Mouse (Mus musculus): ENCODE measurements around the gene Ly9. TPM values are rescaled to one million over a fixed set of nuclear protein-coding genes. Genes with fewer than 3 reads are reported as not detected.
A peak's percentile ranks its signal among the peaks of the same experiment; 100 is the strongest.

The Ly9 gene
- polyA plus RNA-seq, 1 experiment from 2014 or later = 0.07 TPM

- Histone ChIP-seq H3K9me3 (no peaks in the 10 kb centered on the region), H3K27me3 (replicated peaks; ENCODE audit: low read depth, poor library complexity, severe bottlenecking) (no peaks in the 10 kb centered on the region), H3K4me1 (peaks cover 7% of the 10 kb centered on the region; the same call in 1 of the 2 replicates), H3K36me3 (replicated peaks) (no peaks in the 10 kb centered on the region), H3K27ac (replicated peaks) (no peak overlapping the region), H3K4me3 (no peak overlapping the region)
- WGBS = 79% methylated on average over 4 of the region's 4 CpGs
- DNase-seq (ENCODE audit: low spot score) = no peak
These were observed 41.3 kb downstream of the Ly9 start for GRCm38 (mm10) chr1:171565888-171566287.

DNA sequence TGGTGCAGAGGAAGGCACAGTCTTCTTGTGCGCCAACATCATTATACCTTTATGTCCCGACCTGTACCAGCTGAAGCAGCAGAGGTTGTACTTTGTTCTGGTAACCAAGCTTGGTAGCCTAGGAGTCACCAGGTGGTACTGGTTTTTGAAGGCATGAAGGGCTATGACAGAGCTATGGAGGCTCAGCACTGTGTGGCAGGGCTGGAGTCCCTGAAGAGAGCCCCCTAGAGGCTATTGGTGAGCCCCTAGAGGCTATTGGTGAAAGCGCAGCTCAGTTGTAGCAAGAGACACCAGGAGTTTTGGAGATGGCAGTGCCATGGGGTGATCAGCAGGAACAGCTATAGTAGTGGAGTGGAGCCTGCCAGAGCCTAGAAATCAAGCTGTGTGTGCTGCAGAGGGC lies 43.0 kb downstream of the Ly9 start:
- WGBS = 54% methylated on average over 3 of the region's 3 CpGs
- no peaks in the 10 kb centered on the region for H3K9me3 ChIP-seq

GRCm38 (mm10) chr1:171563042-171563441 lies 44.2 kb downstream of the Ly9 start:
- 86% methylated on average over 2 of the region's 2 CpGs for WGBS
- H3K27ac ChIP-seq (replicated peaks) = no peak overlapping the region
- H3K4me1 ChIP-seq = peaks cover 7% of the 10 kb centered on the region; the same call in 1 of the 2 replicates
- H3K9me3 ChIP-seq = no peaks in the 10 kb centered on the region
- H3K27me3 ChIP-seq (replicated peaks; ENCODE audit: low read depth, poor library complexity, severe bottlenecking) = no peaks in the 10 kb centered on the region
- H3K4me3 ChIP-seq = no peak overlapping the region
- DNase-seq (ENCODE audit: low spot score) = no peak
- no peaks in the 10 kb centered on the region for H3K36me3 ChIP-seq (replicated peaks)

More for the DNA sequence above, 43.0 kb downstream of the Ly9 start:
- Histone ChIP-seq H3K36me3 (replicated peaks) (no peaks in the 10 kb centered on the region), H3K4me3 (no peak overlapping the region), H3K27me3 (replicated peaks; ENCODE audit: low read depth, poor library complexity, severe bottlenecking) (no peaks in the 10 kb centered on the region), H3K27ac (replicated peaks) (no peak overlapping the region), H3K4me1 (peaks cover 7% of the 10 kb centered on the region; the same call in 1 of the 2 replicates)
- DNase-seq (ENCODE audit: low spot score) = peak; percentile 47

GRCm38 (mm10) chr1:171561639-171562225 lies 45.5 kb downstream of the Ly9 start:
- DNase-seq (ENCODE audit: low spot score) = no peak
- H3K4me1 ChIP-seq = peaks cover 7% of the 10 kb centered on the region; the same call in 1 of the 2 replicates
- H3K27ac ChIP-seq (replicated peaks) = no peak overlapping the region
- WGBS = 77% methylated on average over 8 of the region's 11 CpGs
- no peaks in the 10 kb centered on the region for H3K36me3 ChIP-seq (replicated peaks)
- H3K9me3 ChIP-seq = no peaks in the 10 kb centered on the region
- no peaks in the 10 kb centered on the region for H3K27me3 ChIP-seq (replicated peaks; ENCODE audit: low read depth, poor library complexity, severe bottlenecking)
- H3K4me3 ChIP-seq = no peak overlapping the region

- Histone ChIP-seq H3K4me1 (peaks cover 7% of the 10 kb centered on the region; the same call in 1 of the 2 replicates), H3K27ac (replicated peaks) (no peak overlapping the region), H3K36me3 (replicated peaks) (no peaks in the 10 kb centered on the region), H3K27me3 (replicated peaks; ENCODE audit: low read depth, poor library complexity, severe bottlenecking) (no peaks in the 10 kb centered on the region), H3K4me3 (no peak overlapping the region), H3K9me3 (no peaks in the 10 kb centered on the region)
- 89% methylated on average over 1 of the region's 1 CpGs for WGBS
- DNase-seq (ENCODE audit: low spot score) = no peak
These were observed 46.0 kb downstream of the Ly9 start for GRCm38 (mm10) chr1:171561200-171561599.

GRCm38 (mm10) chr1:171560262-171560661 lies 46.9 kb downstream of the Ly9 start:
- Histone ChIP-seq H3K4me3 (no peak overlapping the region), H3K27me3 (replicated peaks; ENCODE audit: low read depth, poor library complexity, severe bottlenecking) (no peaks in the 10 kb centered on the region), H3K27ac (replicated peaks) (no peak overlapping the region), H3K9me3 (no peaks in the 10 kb centered on the region), H3K4me1 (peaks cover 7% of the 10 kb centered on the region; the same call in 1 of the 2 replicates), H3K36me3 (replicated peaks) (no peaks in the 10 kb centered on the region)
- 82% methylated on average over 2 of the region's 2 CpGs for WGBS
- no peak for DNase-seq (ENCODE audit: low spot score)

DNA sequence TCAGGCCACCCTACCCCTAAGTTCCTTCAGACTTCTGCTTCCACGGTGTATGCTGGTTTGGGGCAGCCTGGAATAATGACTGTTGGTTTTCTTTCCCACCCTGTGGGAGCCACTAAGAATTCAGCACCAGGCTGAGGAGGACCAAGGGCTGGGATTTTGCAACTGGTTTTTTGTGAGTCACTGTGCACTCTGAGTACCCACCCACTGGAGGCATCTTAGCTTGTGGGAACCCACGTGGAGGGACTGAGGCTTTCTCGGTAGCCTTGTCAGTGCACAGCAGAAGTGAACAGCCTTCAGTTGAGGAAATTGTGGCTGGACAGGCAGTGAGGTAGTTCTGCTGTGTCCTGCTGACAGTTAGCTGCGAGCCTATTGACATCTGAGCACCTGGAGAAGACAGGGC lies 48.3 kb downstream of the Ly9 start, which contains the start of gene Cd244a:
Cd244a (plus strand) TSS at position 296 of the 400 bp plus-strand sequence.
- 81% methylated on average over 4 of the region's 4 CpGs for WGBS
- peaks cover 7% of the 10 kb centered on the region; the same call in 1 of the 2 replicates for H3K4me1 ChIP-seq
- H3K9me3 ChIP-seq = no peaks in the 10 kb centered on the region
- no peak within 1 kb of the TSS for H3K27ac ChIP-seq (replicated peaks)
- H3K36me3 ChIP-seq (replicated peaks) = no peaks in the 10 kb centered on the region
- no peak for DNase-seq (ENCODE audit: low spot score)
- no peak within 1 kb of the TSS for H3K4me3 ChIP-seq
- no peaks in the 10 kb centered on the region for H3K27me3 ChIP-seq (replicated peaks; ENCODE audit: low read depth, poor library complexity, severe bottlenecking)

DNA sequence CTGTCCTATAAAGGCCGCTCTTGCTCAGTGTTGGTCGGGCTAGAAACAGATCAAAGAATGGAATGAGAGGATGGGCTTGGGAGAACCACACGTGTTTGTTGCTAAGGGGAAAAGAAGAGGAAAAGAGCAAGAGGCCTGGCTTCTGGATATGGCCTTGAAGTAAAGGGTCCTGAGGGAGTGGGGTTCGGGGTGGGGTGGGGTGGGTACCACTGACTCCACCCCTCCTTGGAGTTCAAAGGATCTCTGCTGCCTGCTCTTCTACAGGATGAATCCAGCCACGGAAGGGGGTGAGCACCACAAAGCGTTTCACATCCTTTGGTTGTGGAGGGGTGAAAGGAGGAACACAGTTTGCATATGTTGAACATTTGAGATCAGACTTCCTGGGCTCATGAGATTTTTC lies 48.8 kb downstream of the Ly9 start:
- Histone ChIP-seq H3K4me3 (no peak overlapping the region), H3K36me3 (replicated peaks) (no peaks in the 10 kb centered on the region), H3K4me1 (peaks cover 7% of the 10 kb centered on the region; the same call in 1 of the 2 replicates), H3K27me3 (replicated peaks; ENCODE audit: low read depth, poor library complexity, severe bottlenecking) (no peaks in the 10 kb centered on the region), H3K9me3 (no peaks in the 10 kb centered on the region), H3K27ac (replicated peaks) (no peak overlapping the region)
- WGBS = 80% methylated on average over 6 of the region's 6 CpGs
- no peak for DNase-seq (ENCODE audit: low spot score)

- DNase-seq (ENCODE audit: low spot score) = no peak
- no peak overlapping the region for H3K4me3 ChIP-seq
- H3K27ac ChIP-seq (replicated peaks) = no peak overlapping the region
- 90% methylated on average over 2 of the region's 2 CpGs for WGBS
- H3K27me3 ChIP-seq (replicated peaks; ENCODE audit: low read depth, poor library complexity, severe bottlenecking) = no peaks in the 10 kb centered on the region
- peaks cover 2% of the 10 kb centered on the region; the same call in 1 of the 2 replicates for H3K4me1 ChIP-seq
- H3K9me3 ChIP-seq = no peaks in the 10 kb centered on the region
- H3K36me3 ChIP-seq (replicated peaks) = no peaks in the 10 kb centered on the region
These were observed 50.8 kb downstream of the Ly9 start for GRCm38 (mm10) chr1:171556366-171556765.

DNA sequence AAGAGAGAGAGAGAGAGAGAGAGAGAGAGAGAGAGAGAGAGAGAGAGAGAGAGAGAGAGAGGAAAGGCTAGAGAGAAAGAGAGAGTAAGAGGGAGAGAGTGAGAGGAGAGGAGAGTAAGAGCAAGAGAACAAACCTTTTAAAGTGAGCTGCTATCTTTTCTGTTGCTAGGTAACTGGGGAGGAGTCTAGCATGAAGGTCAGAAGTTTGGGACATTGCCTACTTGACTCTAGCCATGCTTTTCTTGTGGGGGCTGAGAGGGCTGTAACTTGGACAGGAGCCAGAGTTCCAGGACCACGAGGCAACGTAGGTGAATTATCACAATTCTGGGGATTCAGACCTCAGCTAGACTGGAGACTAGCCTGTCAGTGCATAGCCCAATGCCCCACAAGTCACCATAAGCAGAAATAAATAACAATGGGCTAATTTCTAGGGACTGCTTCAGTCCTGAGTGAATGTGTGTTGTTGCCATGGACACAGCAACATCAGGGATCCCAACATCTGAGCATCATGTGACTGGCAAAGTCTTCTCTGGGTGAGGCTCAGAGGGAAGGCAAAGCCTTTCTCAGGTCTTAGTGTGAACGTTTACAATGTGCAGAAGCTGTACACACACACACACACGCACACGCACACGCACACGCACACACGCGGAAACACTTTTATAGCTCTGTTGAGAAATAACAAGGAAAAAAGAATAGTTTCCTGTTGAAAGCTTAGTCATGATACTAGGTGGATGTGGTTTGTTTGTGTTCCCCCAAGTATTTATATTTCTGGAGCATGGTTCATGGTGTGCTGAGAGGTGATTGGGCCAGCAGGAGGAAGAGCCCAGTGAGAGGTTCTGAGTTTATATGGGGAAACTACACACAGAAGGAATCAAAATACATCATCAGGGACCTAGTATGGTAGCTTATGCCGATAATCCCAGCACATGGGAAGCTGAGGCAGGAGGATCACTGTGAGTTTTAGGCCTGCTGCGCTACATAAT lies 53.6 kb downstream of the Ly9 start:
- no peaks in the 10 kb centered on the region for H3K4me1 ChIP-seq
- no peak for DNase-seq (ENCODE audit: low spot score)
- WGBS = 91% methylated on average over 11 of the region's 11 CpGs
- H3K36me3 ChIP-seq (replicated peaks) = no peaks in the 10 kb centered on the region
- H3K27me3 ChIP-seq (replicated peaks; ENCODE audit: low read depth, poor library complexity, severe bottlenecking) = no peaks in the 10 kb centered on the region
- H3K4me3 ChIP-seq = no peak overlapping the region
- peaks cover 4% of the 10 kb centered on the region; the same call in 1 of the 2 replicates for H3K9me3 ChIP-seq
- H3K27ac ChIP-seq (replicated peaks) = no peak overlapping the region

GRCm38 (mm10) chr1:171552230-171552629 lies 55.0 kb downstream of the Ly9 start:
- Histone ChIP-seq H3K4me3 (no peak overlapping the region), H3K9me3 (peaks cover 4% of the 10 kb centered on the region; the same call in 1 of the 2 replicates), H3K27ac (replicated peaks) (no peak overlapping the region), H3K36me3 (replicated peaks) (no peaks in the 10 kb centered on the region), H3K4me1 (no peaks in the 10 kb centered on the region), H3K27me3 (replicated peaks; ENCODE audit: low read depth, poor library complexity, severe bottlenecking) (no peaks in the 10 kb centered on the region)
- 89% methylated on average over 2 of the region's 2 CpGs for WGBS
- no peak for DNase-seq (ENCODE audit: low spot score)

GRCm38 (mm10) chr1:171551326-171551725 lies 55.9 kb downstream of the Ly9 start:
- 87% methylated on average over 7 of the region's 7 CpGs for WGBS
- H3K27me3 ChIP-seq (replicated peaks; ENCODE audit: low read depth, poor library complexity, severe bottlenecking) = no peaks in the 10 kb centered on the region
- peaks cover 4% of the 10 kb centered on the region; the same call in 1 of the 2 replicates for H3K9me3 ChIP-seq
- DNase-seq (ENCODE audit: low spot score) = no peak
- H3K27ac ChIP-seq (replicated peaks) = no peak overlapping the region
- no peaks in the 10 kb centered on the region for H3K4me1 ChIP-seq
- H3K4me3 ChIP-seq = no peak overlapping the region
- no peaks in the 10 kb centered on the region for H3K36me3 ChIP-seq (replicated peaks)
